Mouse (Mus musculus): ENCODE measurements around the gene Sipa1. TPM values are rescaled to one million over a fixed set of nuclear protein-coding genes. Genes with fewer than 3 reads are reported as not detected.
"Not testable (repeated sequence)": the region's sequence is repeated elsewhere in the genome, so short reads cannot be mapped to it uniquely, and the experiment has no call there.

Sipa1 gene
- polyA plus RNA-seq, 1 experiment from 2014 or later: 17.5 TPM

DNA sequence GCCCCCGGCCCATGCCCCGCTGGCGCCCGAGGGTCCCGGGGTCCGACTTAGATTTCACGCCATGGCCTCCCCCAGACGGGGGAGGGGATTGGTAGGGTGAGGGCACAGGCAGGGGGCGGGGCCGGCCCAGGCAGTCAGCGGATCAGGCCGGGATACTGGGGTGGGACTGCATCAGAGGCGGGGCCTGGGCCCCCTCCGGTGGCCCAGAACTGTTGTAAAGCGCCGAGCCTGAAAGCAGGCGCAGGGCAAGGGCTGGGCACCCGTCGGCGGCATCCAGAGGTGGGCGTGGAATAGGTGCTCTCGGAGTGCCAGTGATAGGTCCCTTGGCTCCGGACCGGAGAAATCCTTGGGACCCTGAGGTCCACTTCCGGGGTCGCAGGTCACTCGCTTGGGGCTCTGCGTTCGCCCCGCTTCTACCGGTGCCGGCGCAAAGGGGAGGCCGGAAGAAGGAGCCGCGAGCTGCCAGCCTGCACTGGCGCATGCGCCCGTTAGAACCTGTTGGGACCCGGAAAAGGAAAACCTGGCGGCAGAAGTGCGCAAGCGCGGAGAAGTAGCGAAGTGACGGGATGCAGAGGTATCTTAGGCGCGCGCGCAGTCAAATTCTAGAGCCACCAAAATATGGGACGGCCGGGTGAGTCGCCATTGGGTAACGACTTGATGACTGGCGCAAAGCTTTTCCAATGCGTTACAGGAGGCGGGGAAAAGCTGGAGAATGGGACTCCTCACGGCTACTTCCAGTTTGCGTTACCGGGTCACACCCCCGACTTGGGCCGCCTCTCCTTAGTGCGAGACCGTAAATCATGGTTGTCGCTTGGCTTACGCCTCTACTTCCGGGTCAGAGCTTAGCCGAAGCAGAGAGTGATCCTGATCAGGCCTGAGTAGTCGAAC, 24.9 kb upstream of the Sipa1 start, which contains the start of the genes Map3k11 and Pcnx3:
Gene Map3k11 (plus strand): TSS at position 543 of the 888 bp plus-strand sequence.
Gene Pcnx3 (minus strand): TSS at position 709 of the 888 bp plus-strand sequence.
- Histone ChIP-seq H3K9ac (ENCODE audit: low read depth, low read length) (peak within 1 kb of the TSS; percentile 84), H3K9me3 (replicated peaks; ENCODE audit: control insufficient read depth, low read length, poor library complexity, severe bottlenecking) (no peaks in the 10 kb centered on the region), H3K4me2 (ENCODE audit: low read length) (peak within 1 kb of the TSS; percentile 98), H3K27me3 (ENCODE audit: control insufficient read depth, insufficient read depth, low read depth, low read length) (no peaks in the 10 kb centered on the region), H3K4me1 (ENCODE audit: control insufficient read depth, insufficient read depth, low read length) (peaks cover 36% of the 10 kb centered on the region), H3K36me3 (ENCODE audit: control insufficient read depth, insufficient read depth, low read length) (peaks cover 22% of the 10 kb centered on the region), H3K4me3 (ENCODE audit: low read depth, low read length) (peak within 1 kb of the TSS; percentile 70), H3K27ac (ENCODE audit: low read length) (peak within 1 kb of the TSS; percentile 79)
- under 1% methylated on average over 69 of the region's 69 CpGs for whole genome bisulfite sequencing
- peak; percentile 96 for ATAC-seq

- no peak for ATAC-seq
- Histone ChIP-seq H3K4me3 (ENCODE audit: low read depth, low read length) (peak overlapping the region; percentile 70), H3K9me3 (replicated peaks; ENCODE audit: control insufficient read depth, low read length, poor library complexity, severe bottlenecking) (no peaks in the 10 kb centered on the region), H3K4me1 (ENCODE audit: control insufficient read depth, insufficient read depth, low read length) (peaks cover 36% of the 10 kb centered on the region), H3K27me3 (ENCODE audit: control insufficient read depth, insufficient read depth, low read depth, low read length) (no peaks in the 10 kb centered on the region), H3K9ac (ENCODE audit: low read depth, low read length) (peak overlapping the region; percentile 84), H3K4me2 (ENCODE audit: low read length) (peak overlapping the region; percentile 98), H3K27ac (ENCODE audit: low read length) (peak overlapping the region; percentile 79; the same call in 1 of the 2 replicates), H3K36me3 (ENCODE audit: control insufficient read depth, insufficient read depth, low read length) (peaks cover 29% of the 10 kb centered on the region)
- 21% methylated on average over 9 of the region's 9 CpGs for WGBS
These were observed 24.2 kb upstream of the Sipa1 start for GRCm38 (mm10) chr19:5687738-5688137.

- H3K27ac ChIP-seq (ENCODE audit: low read length); H3K9ac ChIP-seq (ENCODE audit: low read depth, low read length); H3K27me3 ChIP-seq (ENCODE audit: control insufficient read depth, insufficient read depth, low read depth, low read length); ATAC-seq; H3K9me3 ChIP-seq (replicated peaks; ENCODE audit: control insufficient read depth, low read length, poor library complexity, severe bottlenecking); H3K4me3 ChIP-seq (ENCODE audit: low read depth, low read length): not testable (repeated sequence)
- 90% methylated on average over 11 of the region's 12 CpGs for WGBS
- Histone ChIP-seq H3K36me3 (ENCODE audit: control insufficient read depth, insufficient read depth, low read length) (peaks cover 34% of the 10 kb centered on the region), H3K4me1 (ENCODE audit: control insufficient read depth, insufficient read depth, low read length) (peaks cover 31% of the 10 kb centered on the region), H3K4me2 (ENCODE audit: low read length) (peak overlapping the region; percentile 98)
These were observed 23.4 kb upstream of the Sipa1 start for GRCm38 (mm10) chr19:5686954-5687353.

- no peak for ATAC-seq
- WGBS: 94% methylated on average over 13 of the region's 13 CpGs
- H3K9me3 ChIP-seq (replicated peaks; ENCODE audit: control insufficient read depth, low read length, poor library complexity, severe bottlenecking): no peaks in the 10 kb centered on the region
- no peaks in the 10 kb centered on the region for H3K27me3 ChIP-seq (ENCODE audit: control insufficient read depth, insufficient read depth, low read depth, low read length)
- peaks cover 39% of the 10 kb centered on the region for H3K36me3 ChIP-seq (ENCODE audit: control insufficient read depth, insufficient read depth, low read length)
- H3K4me1 ChIP-seq (ENCODE audit: control insufficient read depth, insufficient read depth, low read length): peaks cover 30% of the 10 kb centered on the region
- no peak overlapping the region for H3K4me3 ChIP-seq (ENCODE audit: low read depth, low read length)
- H3K27ac ChIP-seq (ENCODE audit: low read length): no peak overlapping the region
- no peak overlapping the region for H3K4me2 ChIP-seq (ENCODE audit: low read length)
- no peak overlapping the region for H3K9ac ChIP-seq (ENCODE audit: low read depth, low read length)
These were observed 22.9 kb upstream of the Sipa1 start for GRCm38 (mm10) chr19:5686437-5686836.

DNA sequence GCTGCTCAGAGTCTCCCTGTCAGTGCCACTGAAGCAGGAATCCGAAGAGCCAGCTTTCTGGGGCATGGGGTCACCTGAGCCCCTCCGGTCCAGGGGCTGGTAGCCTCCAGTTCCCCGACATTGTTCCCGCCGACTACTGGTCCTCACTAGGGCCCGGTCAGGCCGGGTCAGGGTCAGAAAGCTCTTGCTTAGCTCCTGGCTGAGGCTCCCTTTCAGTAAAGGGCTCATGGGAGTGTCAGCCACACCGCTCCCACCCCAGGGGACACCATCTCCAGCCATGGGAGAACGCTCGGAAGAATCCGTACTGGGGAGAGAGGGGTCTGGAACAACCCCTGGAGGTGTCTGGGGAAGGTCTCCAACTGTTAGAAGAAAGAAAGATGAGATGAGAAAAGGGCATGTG, 22.4 kb upstream of the Sipa1 start:
- Histone ChIP-seq H3K4me3 (ENCODE audit: low read depth, low read length) (no peak overlapping the region), H3K27me3 (ENCODE audit: control insufficient read depth, insufficient read depth, low read depth, low read length) (no peaks in the 10 kb centered on the region), H3K36me3 (ENCODE audit: control insufficient read depth, insufficient read depth, low read length) (peaks cover 43% of the 10 kb centered on the region), H3K9ac (ENCODE audit: low read depth, low read length) (no peak overlapping the region), H3K4me2 (ENCODE audit: low read length) (no peak overlapping the region), H3K27ac (ENCODE audit: low read length) (no peak overlapping the region), H3K4me1 (ENCODE audit: control insufficient read depth, insufficient read depth, low read length) (peaks cover 24% of the 10 kb centered on the region), H3K9me3 (replicated peaks; ENCODE audit: control insufficient read depth, low read length, poor library complexity, severe bottlenecking) (no peaks in the 10 kb centered on the region)
- WGBS: 97% methylated on average over 11 of the region's 11 CpGs
- ATAC-seq: no peak

DNA sequence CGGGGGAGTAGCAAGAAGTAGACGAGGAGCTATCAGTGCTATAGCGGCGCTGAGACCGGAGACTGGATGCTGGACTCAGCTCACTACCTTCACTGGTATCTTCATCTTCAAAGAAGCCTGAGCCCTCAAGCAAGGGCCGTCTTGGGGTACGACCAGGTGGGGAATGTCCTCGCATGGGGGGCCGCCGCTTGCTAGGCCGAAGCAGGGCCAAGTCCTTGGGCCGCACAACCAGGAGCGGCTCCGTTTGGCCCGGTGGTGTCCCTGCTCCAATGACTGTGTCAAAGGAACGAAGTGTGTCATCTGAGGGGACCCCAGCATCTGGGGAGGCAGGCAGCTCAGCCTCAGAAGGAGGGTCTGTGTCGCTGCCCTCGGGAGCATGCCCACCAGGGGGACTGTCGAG, 21.9 kb upstream of the Sipa1 start:
- WGBS: 94% methylated on average over 19 of the region's 19 CpGs
- Histone ChIP-seq H3K4me3 (ENCODE audit: low read depth, low read length) (no peak overlapping the region), H3K9ac (ENCODE audit: low read depth, low read length) (no peak overlapping the region), H3K4me1 (ENCODE audit: control insufficient read depth, insufficient read depth, low read length) (peaks cover 20% of the 10 kb centered on the region), H3K36me3 (ENCODE audit: control insufficient read depth, insufficient read depth, low read length) (peaks cover 43% of the 10 kb centered on the region), H3K9me3 (replicated peaks; ENCODE audit: control insufficient read depth, low read length, poor library complexity, severe bottlenecking) (no peaks in the 10 kb centered on the region), H3K27me3 (ENCODE audit: control insufficient read depth, insufficient read depth, low read depth, low read length) (no peaks in the 10 kb centered on the region), H3K27ac (ENCODE audit: low read length) (no peak overlapping the region), H3K4me2 (ENCODE audit: low read length) (no peak overlapping the region)
- ATAC-seq: no peak

DNA sequence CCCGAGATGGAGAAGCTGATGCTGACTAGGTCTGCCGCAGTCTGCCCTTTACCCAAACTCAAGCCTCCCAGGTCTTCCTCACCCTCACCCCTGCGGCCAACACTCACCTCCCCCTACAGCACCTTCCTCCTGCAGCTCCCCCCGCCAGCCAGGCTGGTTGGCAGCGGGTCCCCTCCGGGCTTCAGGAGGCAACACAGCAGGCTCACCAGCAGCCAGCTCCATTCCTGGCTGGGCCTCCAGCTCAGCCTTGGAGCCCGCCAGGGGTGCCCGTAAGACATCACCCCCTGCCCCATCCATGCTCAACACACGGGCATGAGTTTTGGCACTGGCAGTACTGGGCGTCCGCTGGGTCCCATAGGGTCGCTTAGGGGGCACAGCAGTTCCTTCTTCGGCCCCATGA, 21.5 kb upstream of the Sipa1 start:
- Histone ChIP-seq H3K27ac (ENCODE audit: low read length) (no peak overlapping the region), H3K36me3 (ENCODE audit: control insufficient read depth, insufficient read depth, low read length) (peaks cover 46% of the 10 kb centered on the region)

DNA sequence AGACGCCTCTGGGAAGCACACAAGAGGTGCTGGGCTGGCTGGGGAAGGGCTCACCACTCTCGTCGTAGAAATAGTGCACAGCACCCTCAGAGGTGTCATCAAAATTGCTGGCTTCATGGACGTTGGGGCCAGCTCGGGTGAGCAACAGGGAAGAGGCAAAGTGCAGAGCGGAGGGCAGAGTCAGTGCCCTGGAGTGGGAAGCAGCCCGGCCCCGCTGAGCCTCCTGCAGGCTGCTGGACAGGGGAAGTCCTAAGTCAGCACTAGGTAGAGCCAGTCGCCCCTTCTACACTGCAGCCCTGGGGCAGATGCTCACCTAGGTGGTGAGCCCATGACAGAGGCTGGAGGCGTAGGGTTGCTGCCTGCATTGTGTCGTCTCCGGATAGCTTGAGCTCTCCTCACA, 20.7 kb upstream of the Sipa1 start:
- no peak overlapping the region for H3K27ac ChIP-seq (ENCODE audit: low read length)
- no peak overlapping the region for H3K9ac ChIP-seq (ENCODE audit: low read depth, low read length)
- H3K4me2 ChIP-seq (ENCODE audit: low read length): no peak overlapping the region
- 93% methylated on average over 12 of the region's 12 CpGs for WGBS
- no peaks in the 10 kb centered on the region for H3K27me3 ChIP-seq (ENCODE audit: control insufficient read depth, insufficient read depth, low read depth, low read length)
- peaks cover 53% of the 10 kb centered on the region for H3K36me3 ChIP-seq (ENCODE audit: control insufficient read depth, insufficient read depth, low read length)
- no peaks in the 10 kb centered on the region for H3K9me3 ChIP-seq (replicated peaks; ENCODE audit: control insufficient read depth, low read length, poor library complexity, severe bottlenecking)
- H3K4me1 ChIP-seq (ENCODE audit: control insufficient read depth, insufficient read depth, low read length): peaks cover 10% of the 10 kb centered on the region
- no peak overlapping the region for H3K4me3 ChIP-seq (ENCODE audit: low read depth, low read length)
- ATAC-seq: no peak

More for the DNA sequence above, 21.5 kb upstream of the Sipa1 start:
- ATAC-seq: no peak
- Histone ChIP-seq H3K9ac (ENCODE audit: low read depth, low read length) (no peak overlapping the region), H3K9me3 (replicated peaks; ENCODE audit: control insufficient read depth, low read length, poor library complexity, severe bottlenecking) (no peaks in the 10 kb centered on the region), H3K4me3 (ENCODE audit: low read depth, low read length) (no peak overlapping the region), H3K4me2 (ENCODE audit: low read length) (no peak overlapping the region), H3K4me1 (ENCODE audit: control insufficient read depth, insufficient read depth, low read length) (peaks cover 16% of the 10 kb centered on the region), H3K27me3 (ENCODE audit: control insufficient read depth, insufficient read depth, low read depth, low read length) (no peaks in the 10 kb centered on the region)
- 97% methylated on average over 13 of the region's 13 CpGs for WGBS

DNA sequence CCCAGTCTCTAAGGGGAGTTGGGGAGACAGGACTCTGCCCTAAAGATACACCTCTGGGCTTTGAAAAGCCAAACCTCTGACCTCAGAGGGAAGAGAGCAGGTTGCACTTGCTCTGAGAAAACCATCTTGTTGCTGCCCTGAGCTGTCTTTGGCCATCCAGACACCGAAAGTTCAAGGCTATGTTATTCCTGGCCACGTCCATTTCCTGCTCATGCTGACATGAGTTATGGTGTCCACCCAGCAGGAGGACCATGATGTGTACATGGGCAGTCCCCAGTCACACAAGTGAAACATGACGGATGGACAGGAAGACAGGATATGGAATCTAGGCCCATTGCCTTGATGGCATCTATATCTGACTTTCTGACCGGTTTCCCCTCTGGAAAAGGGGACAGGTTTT, 16.9 kb upstream of the Sipa1 start:
- H3K9ac ChIP-seq (ENCODE audit: low read depth, low read length): no peak overlapping the region
- no peaks in the 10 kb centered on the region for H3K9me3 ChIP-seq (replicated peaks; ENCODE audit: control insufficient read depth, low read length, poor library complexity, severe bottlenecking)
- no peak for ATAC-seq
- WGBS: 92% methylated on average over 4 of the region's 4 CpGs
- no peaks in the 10 kb centered on the region for H3K4me1 ChIP-seq (ENCODE audit: control insufficient read depth, insufficient read depth, low read length)
- H3K27me3 ChIP-seq (ENCODE audit: control insufficient read depth, insufficient read depth, low read depth, low read length): no peaks in the 10 kb centered on the region
- peaks cover 61% of the 10 kb centered on the region for H3K36me3 ChIP-seq (ENCODE audit: control insufficient read depth, insufficient read depth, low read length)
- H3K4me2 ChIP-seq (ENCODE audit: low read length): no peak overlapping the region
- no peak overlapping the region for H3K4me3 ChIP-seq (ENCODE audit: low read depth, low read length)
- H3K27ac ChIP-seq (ENCODE audit: low read length): no peak overlapping the region
